Mouse (Mus musculus) thymus, postnatal 14 days (tissue): ENCODE data around the gene 4931428L18Rik.

Experiments used
- DNase-seq: peaks from one replicate; pipeline ENCODE4 v3.0.0; 2021

4931428L18Rik gene

GRCm38 (mm10) chr1:31222564-31222963 is at the start of gene 4931428L18Rik, which contains the start of gene Pih1d3:
Gene 4931428L18Rik (minus strand): TSS chr1:31222684.
Gene Pih1d3 (plus strand): TSS chr1:31222838.
- peak; percentile 16 for DNase-seq

- DNase-seq = no peak
These were observed 37.9 kb upstream of the 4931428L18Rik start for GRCm38 (mm10) chr1:31260218-31260923.

- DNase-seq = no peak
These were observed 11.0 kb upstream of the 4931428L18Rik start for GRCm38 (mm10) chr1:31233319-31234036.

- no peak for DNase-seq
These were observed 1.8 kb downstream of the 4931428L18Rik start for GRCm38 (mm10) chr1:31220599-31221250.

GRCm38 (mm10) chr1:31214831-31215230 is 7.7 kb downstream of the 4931428L18Rik start:
- no peak for DNase-seq

GRCm38 (mm10) chr1:31210144-31210543 is 12.3 kb downstream of the 4931428L18Rik start:
- peak; percentile 28 for DNase-seq

GRCm38 (mm10) chr1:31205770-31206169 is 16.7 kb downstream of the 4931428L18Rik start:
- DNase-seq = no peak

- DNase-seq = no peak
These were observed 17.1 kb downstream of the 4931428L18Rik start for GRCm38 (mm10) chr1:31205346-31205745.

- no peak for DNase-seq
These were observed 18.7 kb downstream of the 4931428L18Rik start for GRCm38 (mm10) chr1:31203771-31204170.

GRCm38 (mm10) chr1:31196959-31197358 is 25.5 kb downstream of the 4931428L18Rik start:
- no peak for DNase-seq

- DNase-seq = no peak
These were observed 26.9 kb downstream of the 4931428L18Rik start for GRCm38 (mm10) chr1:31195633-31196032.

- no peak for DNase-seq
These were observed 32.1 kb downstream of the 4931428L18Rik start for GRCm38 (mm10) chr1:31190237-31190866.

- DNase-seq = no peak
These were observed 44.2 kb downstream of the 4931428L18Rik start for GRCm38 (mm10) chr1:31178264-31178663.

GRCm38 (mm10) chr1:31176101-31176500 is 46.4 kb downstream of the 4931428L18Rik start, which contains the start of gene Lgsn:
Gene Lgsn (plus strand): TSS chr1:31176401.
- no peak for DNase-seq

GRCm38 (mm10) chr1:31175401-31175800 is 47.1 kb downstream of the 4931428L18Rik start:
- no peak for DNase-seq

- DNase-seq = no peak
These were observed 57.0 kb downstream of the 4931428L18Rik start for GRCm38 (mm10) chr1:31165326-31166121.

- no peak for DNase-seq
These were observed 57.8 kb downstream of the 4931428L18Rik start for GRCm38 (mm10) chr1:31164527-31165189.

- no peak for DNase-seq
These were observed 65.6 kb downstream of the 4931428L18Rik start for GRCm38 (mm10) chr1:31156884-31157283.

- no peak for DNase-seq
These were observed 66.3 kb downstream of the 4931428L18Rik start for GRCm38 (mm10) chr1:31156185-31156584.

- peak; percentile 16 for DNase-seq
These were observed 68.6 kb downstream of the 4931428L18Rik start for GRCm38 (mm10) chr1:31153793-31154349.

GRCm38 (mm10) chr1:31152799-31153426 is 69.6 kb downstream of the 4931428L18Rik start:
- DNase-seq = no peak
